Mouse (Mus musculus) bone marrow, adult 2 months (tissue): ENCODE measurements around the gene Pdgfb.

Source experiments
- CTCF ChIP-seq: fragments of 200-500 bp; IDR thresholded peaks from 2 replicates; pipeline ENCODE4 v1.5.1; 2011; ENCODE audit warnings: low read length, control low read depth; ENCODE audit not compliant: control insufficient read depth, insufficient read depth
- POLR2A ChIP-seq: fragments of 200-500 bp; IDR thresholded peaks from 2 replicates; pipeline ENCODE4 v1.6.1; 2011; ENCODE audit warnings: low read depth, mild to moderate bottlenecking, control low read depth, low read length, borderline replicate concordance; ENCODE audit not compliant: control insufficient read depth

DNA sequence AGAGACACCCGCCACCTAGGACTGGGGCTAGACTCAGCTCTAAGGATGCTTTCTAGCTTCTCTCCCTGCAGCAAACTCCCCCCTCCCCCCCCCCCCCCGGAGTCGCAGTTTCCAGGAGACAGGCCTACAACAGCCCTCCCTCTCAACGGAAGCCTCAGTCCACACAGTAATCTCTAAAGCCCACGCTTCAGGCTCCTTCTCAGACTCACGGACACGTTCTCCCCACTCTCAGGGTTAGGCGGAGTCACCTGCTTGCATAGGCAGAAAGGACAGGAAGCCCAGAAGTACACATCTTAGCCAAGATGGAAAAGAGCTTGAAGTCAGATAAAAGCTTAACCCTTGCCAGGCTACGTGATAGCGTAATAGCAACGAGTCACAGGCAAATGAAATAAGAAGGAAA is 29.3 kb downstream of the Pdgfb start:
- TF ChIP-seq POLR2A (no peak), CTCF (no peak)
